Mouse (Mus musculus) testis, postnatal 14 days (tissue): ENCODE measurements around the gene Poldip2.
A peak's percentile ranks its signal among the peaks of the same experiment; 100 is the strongest.
"Not testable (repeated sequence)": the region's sequence is repeated elsewhere in the genome, so short reads cannot be mapped to it uniquely, and the experiment has no call there.

Experiments
- DNase-seq: peaks from one replicate; pipeline ENCODE4 v3.0.0; 2021; ENCODE audit warnings: low spot score

The Poldip2 gene

GRCm38 (mm10) chr11:78501529-78501928, 10.5 kb upstream of the Poldip2 start:
- DNase-seq: no peak

- DNase-seq: no peak
Measured at GRCm38 (mm10) chr11:78502909-78503650, 8.9 kb upstream of the Poldip2 start, which contains the start of gene Sebox. Sebox (plus strand) TSS chr11:78503447.

GRCm38 (mm10) chr11:78505430-78505829, 6.6 kb upstream of the Poldip2 start:
- no peak for DNase-seq

GRCm38 (mm10) chr11:78509148-78509547, 2.8 kb upstream of the Poldip2 start:
- no peak for DNase-seq

- no peak for DNase-seq
Measured at GRCm38 (mm10) chr11:78513106-78513790, 1.3 kb downstream of the Poldip2 start.

- DNase-seq: no peak
Measured at GRCm38 (mm10) chr11:78515549-78516325, 3.7 kb downstream of the Poldip2 start.

GRCm38 (mm10) chr11:78518931-78519330, 6.9 kb downstream of the Poldip2 start:
- DNase-seq: no peak

- DNase-seq: peak; percentile 57
Measured at GRCm38 (mm10) chr11:78521880-78522279, 9.9 kb downstream of the Poldip2 start.

GRCm38 (mm10) chr11:78522481-78522997, 10.5 kb downstream of the Poldip2 start:
- no peak for DNase-seq

GRCm38 (mm10) chr11:78523241-78523955, 11.4 kb downstream of the Poldip2 start:
- DNase-seq: no peak

GRCm38 (mm10) chr11:78524838-78525237, 12.8 kb downstream of the Poldip2 start:
- no peak for DNase-seq

GRCm38 (mm10) chr11:78528714-78529113, 16.7 kb downstream of the Poldip2 start:
- no peak for DNase-seq

- DNase-seq: no peak
Measured at GRCm38 (mm10) chr11:78530001-78530400, 18.0 kb downstream of the Poldip2 start.

- DNase-seq: no peak
Measured at GRCm38 (mm10) chr11:78531046-78531445, 19.1 kb downstream of the Poldip2 start.

GRCm38 (mm10) chr11:78531515-78531914, 19.5 kb downstream of the Poldip2 start:
- DNase-seq: not testable (repeated sequence)

- no peak for DNase-seq
Measured at GRCm38 (mm10) chr11:78534516-78534915, 22.5 kb downstream of the Poldip2 start.

GRCm38 (mm10) chr11:78535376-78536079, 23.5 kb downstream of the Poldip2 start:
- peak; percentile 44 for DNase-seq

GRCm38 (mm10) chr11:78536080-78536689, 24.2 kb downstream of the Poldip2 start, which contains the start of the genes Tnfaip1 and Ift20:
Tnfaip1 (minus strand) TSS chr11:78536332.
Ift20 (plus strand) TSS chr11:78536361.
- peak; percentile 98 for DNase-seq

GRCm38 (mm10) chr11:78536690-78537084, 24.7 kb downstream of the Poldip2 start:
- DNase-seq: no peak

GRCm38 (mm10) chr11:78540358-78540757, 28.4 kb downstream of the Poldip2 start:
- no peak for DNase-seq
